Mouse (Mus musculus) left cerebral cortex, postnatal 25 days (tissue): ENCODE data around the gene Sgsm2. TPM values are rescaled to one million over a fixed set of nuclear protein-coding genes. Genes with fewer than 3 reads are reported as not detected.

Experiments used
- DNase-seq, 2 experiments: peaks; one replicate each; pipeline ENCODE4 v3.0.0; 2022; ENCODE audit warnings: low spot score in 2 of 2, mixed read lengths in 1 of 2
- intact Hi-C: fragments of 180-260 bp; cut with DNase I; formaldehyde crosslinking; loops from one replicate; pipeline ENCODE4 v1.15.1; 2025
- total RNA-seq, 2 experiments: library from RNA; stranded (reverse); gene quantifications; 2 replicates each; pipeline ENCODE4 v1.2.3; 2021

Sgsm2 gene
- 10 to 100 TPM; 76.0 to 78.3 TPM for total RNA-seq

DNA sequence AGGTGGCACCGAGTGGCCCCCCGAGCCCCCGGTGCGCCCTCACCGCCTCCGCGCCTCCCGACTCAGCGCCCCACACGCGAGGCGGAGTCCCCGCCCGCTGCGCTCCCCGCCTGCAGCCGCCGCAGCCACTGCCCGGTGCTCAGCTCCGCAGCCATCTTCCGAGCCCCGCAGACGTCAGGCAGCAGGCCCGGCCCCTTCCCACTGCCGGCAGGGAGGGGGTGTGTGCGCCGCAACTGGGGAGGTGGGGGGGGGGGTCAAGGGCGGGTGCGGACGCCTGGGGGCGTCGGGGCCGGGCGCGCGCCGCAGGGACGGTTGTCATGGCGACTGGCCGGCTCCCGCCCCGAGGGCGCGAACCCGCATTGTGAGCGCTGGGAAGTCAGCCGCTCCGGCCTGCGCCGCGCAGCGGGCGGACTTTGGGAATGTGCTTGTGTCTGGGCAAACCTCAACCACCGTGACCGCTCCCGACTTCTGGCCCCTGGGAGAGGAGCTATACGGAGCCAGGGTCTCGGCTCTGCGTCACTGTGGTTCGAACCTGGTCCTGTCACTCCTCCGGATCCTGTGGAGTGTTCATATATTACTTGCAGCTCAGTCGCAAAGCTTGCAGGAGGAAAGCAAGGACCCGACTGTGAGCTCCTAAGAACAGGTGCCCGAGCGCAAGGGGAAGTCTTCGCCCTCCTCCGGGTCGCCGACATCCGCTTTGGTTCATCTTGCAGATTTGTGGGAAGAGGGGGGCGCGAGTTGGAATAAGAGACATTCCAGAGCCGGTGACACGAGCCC is at the start of gene Sgsm2:
Gene Sgsm2 (minus strand): TSS at position 160 of the 777 bp plus-strand sequence.
- DNase-seq, result peak; percentile 71 to 74
- intact Hi-C loops, result no loop called here

DNA sequence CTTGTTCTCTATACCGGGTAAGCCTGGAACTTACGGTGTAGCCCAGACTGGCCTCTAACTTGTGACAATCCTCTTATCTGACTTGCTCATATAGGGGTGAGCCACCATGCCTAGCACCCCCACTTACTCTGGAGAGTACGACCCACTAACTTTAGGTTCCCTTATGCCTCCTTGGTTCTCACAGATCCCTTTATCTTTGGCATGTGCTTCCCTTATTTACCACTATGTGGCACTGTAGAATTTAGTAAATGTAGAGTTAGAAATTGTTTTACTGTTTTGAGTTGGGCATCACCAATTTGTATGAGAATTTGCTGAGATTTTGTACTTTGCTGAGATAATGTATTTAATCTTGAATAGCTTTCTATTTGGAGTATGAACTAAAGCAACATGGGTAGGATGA is 49.5 kb upstream of the Sgsm2 start:
- intact Hi-C loops, result loop anchor here (10.0 kb wide), 1 partner anchor 348 kb away; no protein-coding TSS in a partner anchor
- peak in 1 of 2 experiments; percentile 66 for DNase-seq

DNA sequence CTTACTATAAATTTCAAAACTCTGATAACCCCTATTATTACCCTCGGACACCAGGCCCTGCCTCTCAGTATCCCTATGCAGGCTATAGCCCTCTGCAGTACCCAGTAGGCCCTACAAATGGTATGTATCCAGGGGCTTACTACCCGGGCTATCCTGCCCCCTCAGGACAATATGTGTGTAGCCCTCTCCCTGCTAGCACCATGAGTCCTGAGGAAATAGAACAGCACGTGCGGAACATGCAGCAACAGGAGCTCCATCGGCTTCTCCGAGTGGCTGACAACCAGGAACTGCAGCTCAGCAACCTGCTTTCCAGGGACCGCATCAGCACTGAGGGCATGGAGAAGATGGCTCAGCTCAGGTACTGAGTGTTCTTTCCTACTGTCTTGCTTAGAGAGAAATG is 33.5 kb upstream of the Sgsm2 start:
- DNase-seq, result no peak
- intact Hi-C loops, result no loop called here

DNA sequence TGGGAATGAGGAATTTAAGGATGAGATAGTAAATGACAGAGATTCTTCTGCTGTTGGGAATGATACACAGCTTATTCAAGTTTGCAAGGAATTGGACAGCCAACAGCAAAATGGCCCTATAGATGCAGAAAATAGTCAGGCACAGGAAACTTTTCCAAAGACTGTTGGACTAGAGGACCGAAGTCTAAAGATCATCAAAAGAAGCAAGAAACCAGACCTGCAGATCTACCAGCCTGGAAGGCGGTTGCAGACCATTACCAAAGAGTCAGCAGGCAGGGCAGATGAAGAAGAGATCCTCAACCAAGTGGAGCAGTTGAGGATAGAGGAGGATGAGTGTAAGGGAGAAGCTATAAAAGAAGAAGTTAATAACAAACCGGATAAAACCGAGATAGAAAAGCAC is 32.3 kb upstream of the Sgsm2 start:
- intact Hi-C loops, result no loop called here
- no peak for DNase-seq

DNA sequence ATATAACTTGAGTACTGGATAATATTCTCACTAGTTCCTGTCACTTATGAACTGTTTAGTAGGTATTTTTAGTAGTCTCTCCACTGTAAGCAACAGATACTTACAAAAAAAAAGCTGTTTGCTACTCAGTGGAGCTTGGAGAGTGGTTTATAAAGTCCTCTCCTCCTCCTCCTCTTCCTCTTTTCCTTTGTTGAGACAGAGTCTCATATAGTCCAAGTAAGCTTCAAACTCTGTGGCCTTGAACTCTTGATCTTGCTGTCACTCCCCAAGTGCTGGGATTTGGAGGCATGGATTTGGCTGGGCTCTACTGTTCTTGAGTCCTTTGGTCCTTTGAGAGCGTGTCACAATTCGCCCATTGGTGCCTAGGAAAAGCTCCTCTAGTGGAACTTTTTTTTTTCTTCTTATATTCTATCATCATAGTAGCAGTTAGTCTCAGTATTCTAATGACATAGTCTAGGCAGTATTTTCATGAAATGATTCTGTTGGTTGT is 30.4 kb upstream of the Sgsm2 start:
- DNase-seq, result no peak
- intact Hi-C loops, result no loop called here

DNA sequence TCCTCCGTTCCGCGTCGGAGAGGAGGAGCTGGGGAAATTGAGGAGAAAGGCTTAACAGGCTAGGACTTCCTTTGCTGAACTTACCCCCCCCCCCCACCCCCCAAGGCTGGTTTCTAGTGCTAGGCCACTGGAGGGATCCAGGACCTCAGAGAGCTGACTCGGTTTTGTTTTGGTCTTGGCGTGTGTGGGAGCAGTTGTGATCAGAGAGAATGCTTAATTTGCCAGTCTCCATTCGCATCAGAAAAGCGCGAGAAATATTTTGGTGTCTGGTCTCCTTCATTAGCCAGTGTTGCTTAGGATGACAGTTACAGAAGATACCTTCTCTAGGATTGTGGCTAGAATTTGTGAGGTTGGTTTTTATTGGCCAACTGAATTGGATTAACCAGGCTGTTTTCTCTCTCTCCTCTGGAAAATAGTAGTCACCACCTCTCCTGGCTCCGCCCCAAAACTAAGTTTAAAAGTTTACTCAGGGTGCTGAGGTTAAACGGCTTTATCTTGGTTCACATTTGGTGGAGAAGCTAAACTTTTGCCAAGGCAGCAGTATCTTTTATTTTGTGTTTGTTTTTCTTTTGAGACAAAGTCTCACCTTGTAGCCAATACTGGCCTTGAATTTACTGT is 29.6 kb upstream of the Sgsm2 start:
- DNase-seq, result no peak
- intact Hi-C loops, result no loop called here

DNA sequence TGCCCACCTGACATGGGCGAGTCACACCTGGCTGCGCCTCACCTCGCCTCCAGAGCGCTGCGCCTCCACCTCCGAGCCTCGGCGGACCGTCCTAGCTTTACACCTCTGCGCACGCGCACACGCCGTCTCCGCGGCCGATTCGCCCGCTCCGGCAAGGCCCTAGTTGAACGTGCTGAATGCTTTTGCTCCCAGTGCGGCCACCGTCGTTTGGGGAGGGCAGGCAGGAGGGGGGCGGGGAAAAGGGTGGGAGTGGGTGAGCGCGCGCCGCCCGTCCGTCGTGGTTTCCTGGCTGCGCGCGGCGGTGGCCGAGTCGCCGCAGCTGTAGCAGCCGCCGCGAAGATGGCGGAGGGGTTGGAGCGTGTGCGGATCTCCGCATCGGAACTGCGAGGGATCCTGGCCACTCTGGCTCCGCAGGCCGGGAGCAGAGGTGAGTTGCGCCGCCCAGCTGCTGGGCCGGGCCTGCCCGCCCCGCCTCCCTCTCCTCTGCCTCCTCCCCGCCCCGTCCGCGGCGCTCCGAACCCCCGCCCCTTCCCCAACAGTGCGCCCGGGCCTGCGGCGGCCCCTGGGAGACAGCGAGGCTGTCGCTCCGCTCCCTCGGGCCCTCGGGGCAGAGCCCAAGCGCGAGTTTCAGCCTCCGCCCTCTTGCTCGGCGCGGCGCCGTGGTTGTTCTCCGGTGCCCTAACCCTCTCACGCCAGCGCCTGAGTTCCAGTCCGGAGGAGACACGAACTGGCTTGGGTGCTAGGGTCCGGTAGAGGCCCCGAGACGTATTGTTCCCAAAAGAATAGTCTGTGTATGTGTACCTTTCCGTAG is 28.9 kb upstream of the Sgsm2 start, which contains the start of the genes Smg6 and Srr:
Gene Smg6 (plus strand): TSS at position 247 of the 811 bp plus-strand sequence.
Gene Srr (minus strand): TSS at position 372 of the 811 bp plus-strand sequence.
- intact Hi-C loops, result no loop called here
- DNase-seq, result peak; percentile 90 to 95

DNA sequence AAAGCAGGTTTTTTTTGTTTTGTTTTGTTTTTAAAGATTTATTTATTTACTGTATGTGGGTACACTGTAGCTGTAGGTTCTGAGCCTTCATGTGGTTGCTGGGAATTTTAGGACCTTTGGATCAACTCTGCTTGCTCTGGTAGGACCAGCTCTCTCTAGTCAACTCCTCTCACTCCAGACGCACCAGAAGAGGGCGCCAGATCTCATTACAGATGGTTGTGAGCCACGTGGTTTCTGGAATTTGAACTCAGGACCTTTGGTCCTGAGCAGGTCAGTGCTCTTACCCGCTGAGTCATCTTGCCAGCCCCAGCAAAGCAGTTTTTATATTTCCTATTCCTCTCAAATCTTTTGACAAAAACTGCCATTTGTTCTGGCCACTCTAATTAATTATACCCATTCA is 27.3 kb upstream of the Sgsm2 start:
- no peak for DNase-seq
- intact Hi-C loops, result no loop called here

DNA sequence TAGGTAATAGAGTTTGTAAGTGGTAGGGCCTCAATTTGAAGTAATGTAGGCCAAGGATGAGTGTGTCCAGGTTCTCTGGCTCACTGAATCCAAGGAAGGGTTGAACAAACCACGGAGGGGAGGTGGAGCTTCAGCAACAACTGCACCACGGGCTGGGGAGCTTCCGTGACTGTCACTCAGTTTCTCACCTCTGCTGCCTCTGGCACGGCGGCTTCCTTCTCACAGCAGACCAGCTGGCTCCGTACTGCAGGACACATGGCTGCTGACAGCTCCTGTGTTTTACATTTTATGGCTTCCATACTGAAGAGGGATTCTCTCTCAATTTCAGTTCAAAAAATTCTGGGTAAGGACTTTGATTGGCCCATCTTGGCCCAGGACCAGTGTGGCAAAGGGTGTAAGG is 22.4 kb upstream of the Sgsm2 start:
- peak in 1 of 2 experiments; percentile 51 for DNase-seq

DNA sequence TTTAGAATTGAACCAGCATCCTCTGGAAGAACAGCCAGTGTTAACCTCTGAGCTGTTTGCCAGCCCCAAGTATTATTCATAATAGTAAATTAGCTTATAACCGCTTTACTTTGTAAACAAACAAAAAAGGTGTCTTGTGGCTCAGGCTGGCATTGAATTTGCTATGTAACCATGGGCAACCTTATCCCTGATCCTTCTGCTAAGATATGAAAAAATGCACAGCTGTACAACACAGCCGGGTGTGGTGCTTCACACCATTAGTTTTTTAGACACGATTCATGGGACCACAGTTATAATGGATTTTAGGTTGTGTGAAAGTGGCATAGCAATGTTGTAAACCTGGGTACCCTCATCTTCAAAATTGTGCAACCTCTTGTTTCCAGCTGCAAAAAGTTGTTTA is 15.6 kb upstream of the Sgsm2 start:
- intact Hi-C loops, result no loop called here
- DNase-seq, result no peak

More for the DNA sequence above, 22.4 kb upstream of the Sgsm2 start:
- intact Hi-C loops, result no loop called here

DNA sequence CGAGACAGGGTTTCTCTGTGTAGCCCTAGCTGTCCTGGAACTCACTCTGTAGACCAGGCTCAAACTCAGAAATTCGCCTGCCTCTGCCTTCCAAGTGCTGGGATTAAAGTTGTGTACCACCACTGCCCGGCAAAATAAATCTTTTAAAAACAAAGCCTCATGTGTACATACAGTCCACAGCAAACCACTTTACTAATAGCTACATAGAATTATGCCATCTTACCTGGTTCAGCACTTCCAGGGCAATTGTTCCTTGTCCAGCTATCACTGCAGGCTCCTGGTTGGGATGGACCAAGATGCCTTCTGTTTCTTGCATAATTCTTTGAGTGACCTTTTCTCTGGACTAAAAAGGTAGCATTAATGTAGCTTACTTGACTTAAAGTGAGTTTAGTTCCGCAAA is 13.1 kb upstream of the Sgsm2 start:
- DNase-seq, result no peak
- intact Hi-C loops, result no loop called here

DNA sequence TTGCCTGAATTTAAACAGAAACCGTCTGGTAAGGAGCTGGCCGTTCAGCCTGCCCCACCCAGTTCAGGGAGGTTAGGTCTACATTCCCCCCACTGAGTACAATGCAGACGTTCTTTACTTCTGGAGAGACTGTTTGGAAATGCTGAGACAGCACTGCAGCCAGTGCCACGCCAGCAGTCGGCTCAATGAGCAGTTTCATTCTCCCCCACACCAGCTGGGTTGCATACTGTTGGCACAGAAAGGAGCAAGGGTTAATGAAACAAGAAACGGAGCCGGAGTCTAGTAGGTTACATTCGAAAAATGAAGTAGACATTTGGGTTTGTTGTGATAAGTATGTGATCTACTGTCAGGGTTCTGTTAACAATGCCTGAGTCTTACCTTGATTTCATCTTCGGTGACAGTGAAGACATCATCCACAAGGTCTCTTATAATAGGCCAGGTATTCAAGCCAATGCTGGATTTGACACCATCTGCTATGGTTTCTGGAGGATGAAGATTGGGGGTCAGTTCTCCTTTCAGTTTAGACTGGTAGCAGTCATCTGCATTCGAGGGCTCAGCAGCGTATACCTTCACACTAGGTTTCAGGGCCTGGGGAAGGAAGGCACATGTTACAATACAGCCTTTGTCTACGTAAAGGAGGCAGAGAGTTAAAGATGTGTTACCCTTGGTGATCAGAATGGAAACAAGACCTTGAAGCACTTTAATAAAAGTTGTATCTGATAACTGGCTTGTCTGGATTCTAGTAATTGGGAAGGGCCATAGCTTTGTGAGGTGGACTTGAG is 11.9 kb upstream of the Sgsm2 start:
- intact Hi-C loops, result no loop called here
- DNase-seq, result no peak

DNA sequence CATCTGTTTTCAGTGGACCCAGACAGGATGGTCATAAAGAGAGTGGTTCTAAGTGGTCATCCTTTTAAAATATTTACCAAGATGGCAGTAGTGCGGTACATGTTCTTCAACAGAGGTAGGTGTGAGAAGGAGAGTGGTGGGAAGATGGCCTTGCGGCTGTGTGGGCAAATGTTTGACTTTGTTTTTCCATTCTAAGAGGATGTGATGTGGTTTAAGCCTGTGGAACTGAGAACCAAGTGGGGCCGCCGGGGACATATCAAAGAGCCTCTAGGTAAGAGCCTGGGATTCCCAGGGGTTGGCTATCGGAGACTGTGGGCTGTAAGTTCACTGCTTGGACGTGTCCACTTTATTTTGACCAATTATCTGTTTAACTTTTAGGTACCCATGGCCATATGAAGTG is 11.0 kb upstream of the Sgsm2 start:
- intact Hi-C loops, result no loop called here

DNA sequence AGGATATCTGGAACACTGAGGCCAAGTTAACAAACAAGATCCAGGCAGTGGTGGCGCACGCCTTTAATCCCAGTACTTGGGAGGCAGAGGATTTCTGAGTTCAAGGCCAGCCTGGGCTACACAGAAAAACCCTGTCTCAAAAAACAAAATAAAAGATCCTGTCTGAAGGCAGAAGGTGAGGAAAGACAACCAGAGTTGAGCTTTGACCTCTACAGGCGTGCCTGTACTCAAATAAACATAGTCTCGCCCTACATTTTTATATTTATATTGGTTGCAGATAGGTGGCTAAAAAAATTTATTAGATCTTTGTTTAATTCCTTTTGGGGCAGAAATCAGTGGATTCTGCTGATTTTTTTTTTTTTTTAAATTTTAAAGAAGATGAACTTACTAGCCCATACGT is 5.6 kb upstream of the Sgsm2 start:
- no peak for DNase-seq
- intact Hi-C loops, result no loop called here

More for the DNA sequence above, 11.0 kb upstream of the Sgsm2 start:
- no peak for DNase-seq

DNA sequence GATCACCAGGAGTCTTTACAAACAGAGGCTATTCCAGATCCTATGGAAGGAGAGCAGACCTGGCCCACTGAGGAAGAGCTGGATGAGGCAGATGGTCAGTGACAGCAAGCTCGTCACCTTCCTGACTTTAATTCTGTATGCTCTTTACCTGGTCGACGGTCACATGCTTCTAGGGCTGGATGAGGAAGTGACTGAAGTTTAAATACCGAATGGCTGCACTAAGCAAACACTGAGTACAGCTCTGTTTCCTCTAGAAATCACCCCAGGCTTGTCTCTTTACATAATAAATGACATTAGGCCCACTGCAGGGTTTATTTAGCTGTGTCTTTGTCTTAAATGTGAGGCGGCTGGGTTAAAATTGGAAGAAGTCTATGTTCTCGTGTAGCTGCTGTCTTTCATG is 4.7 kb upstream of the Sgsm2 start:
- no peak for DNase-seq
- intact Hi-C loops, result no loop called here

DNA sequence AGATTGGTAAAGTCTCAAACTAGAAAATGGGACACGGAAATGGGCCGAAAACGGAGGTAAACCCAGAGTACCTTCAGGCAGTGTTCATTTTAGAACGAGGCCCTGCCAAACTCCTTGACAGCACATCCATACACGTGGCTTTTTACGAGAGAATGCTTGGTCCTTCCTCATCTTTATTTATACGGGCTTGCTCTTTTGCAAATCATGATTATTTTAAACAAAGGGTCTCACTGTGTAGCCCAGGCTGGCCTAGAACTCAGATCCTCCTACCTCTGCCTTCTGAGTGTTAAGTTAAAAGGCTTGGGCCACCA is 1.6 kb upstream of the Sgsm2 start:
- DNase-seq, result no peak
- intact Hi-C loops, result no loop called here

DNA sequence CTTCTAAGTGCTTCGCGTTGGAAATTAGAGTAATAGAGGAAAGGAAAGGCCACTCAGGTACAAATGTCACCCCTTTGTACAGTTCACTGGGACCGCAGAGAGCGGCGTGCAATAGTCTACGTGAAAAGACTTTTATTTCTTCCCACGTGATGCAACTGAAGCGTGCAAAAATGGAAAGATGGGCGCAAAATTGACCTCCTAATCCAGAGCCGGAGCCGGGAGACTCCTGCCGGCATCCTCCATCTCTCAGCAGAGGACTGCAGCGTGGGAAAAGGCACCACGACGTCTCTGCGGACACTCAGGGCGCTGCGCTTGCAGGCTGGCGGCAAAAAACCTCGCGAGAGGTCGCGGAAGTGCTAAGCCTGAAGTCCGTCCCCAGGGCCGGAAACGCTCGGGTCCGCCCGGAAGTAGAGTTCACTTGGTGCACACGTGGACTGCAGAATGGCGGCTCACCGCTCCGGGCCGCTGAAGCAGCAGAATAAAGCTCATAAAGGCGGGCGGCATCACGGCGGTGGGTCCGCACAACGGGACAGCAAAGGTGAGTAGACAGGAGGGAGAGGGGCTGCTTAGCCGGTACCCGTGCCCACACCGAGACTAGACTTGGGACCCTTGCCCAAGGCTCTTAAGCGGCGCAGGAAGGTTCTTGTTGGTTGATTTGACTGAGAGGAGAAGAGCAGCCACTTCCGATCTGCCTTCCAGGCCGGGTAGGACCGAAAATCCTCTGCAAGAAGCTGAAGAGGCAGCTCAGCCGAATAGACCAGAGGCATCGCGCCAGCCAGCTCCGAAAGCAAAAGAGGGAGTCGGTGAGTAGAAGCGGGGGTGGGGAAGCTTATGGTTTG is 1.0 kb upstream of the Sgsm2 start, which contains the start of gene Tsr1:
Gene Tsr1 (plus strand): TSS at position 394 of the 839 bp plus-strand sequence.
- intact Hi-C loops, result no loop called here
- DNase-seq, result peak; percentile 91 to 95

DNA sequence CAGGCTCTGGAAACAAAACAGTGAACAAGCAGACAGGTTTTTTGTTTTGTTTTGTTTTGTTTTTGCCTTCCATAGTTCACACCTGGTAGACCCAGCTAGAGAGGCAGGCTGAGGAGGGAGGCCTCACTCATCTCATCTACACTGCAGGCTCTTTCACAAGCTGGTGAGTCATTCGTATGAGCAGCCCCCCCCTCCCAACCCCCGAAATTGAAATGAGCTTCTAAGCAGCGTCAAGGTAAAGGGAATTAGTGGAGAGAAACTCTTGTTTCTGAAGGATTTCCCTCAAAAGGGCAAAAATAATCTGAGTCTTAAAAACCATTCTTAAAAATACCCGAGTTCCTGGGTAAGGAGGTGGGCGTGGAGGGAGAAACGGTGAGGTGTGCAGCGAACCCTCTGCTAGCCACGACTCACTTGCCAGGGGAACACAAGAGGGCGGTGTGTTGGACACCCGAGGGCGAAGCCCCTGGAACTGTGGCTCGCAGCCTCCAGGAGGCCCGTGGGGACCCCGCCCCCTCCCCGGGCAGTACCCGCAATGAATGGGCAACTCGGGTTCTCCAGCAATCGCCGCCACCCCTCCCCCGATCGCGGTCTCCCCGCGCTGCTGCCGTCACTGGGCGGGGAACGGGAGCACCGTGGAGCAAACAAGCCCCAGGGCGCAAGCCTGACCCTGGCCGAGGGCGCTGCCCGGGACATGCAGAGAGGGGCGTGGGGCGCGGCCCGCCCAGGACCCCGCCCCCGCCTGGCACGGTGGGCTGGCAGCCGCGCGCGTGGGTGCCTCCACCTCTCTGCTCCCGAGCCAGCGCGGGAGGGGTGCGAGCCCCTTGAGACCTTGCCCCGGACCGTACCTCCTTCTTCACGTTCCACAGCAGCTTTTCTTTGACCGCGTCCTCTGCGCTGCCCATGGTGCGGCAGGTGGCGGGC is 620 bp downstream of the Sgsm2 start:
- intact Hi-C loops, result no loop called here

More for the DNA sequence above, 620 bp downstream of the Sgsm2 start:
- DNase-seq, result peak; percentile 60 to 72
